ENCODE assay signal across 9 mouse cellular contexts in the genomic region with DNA sequence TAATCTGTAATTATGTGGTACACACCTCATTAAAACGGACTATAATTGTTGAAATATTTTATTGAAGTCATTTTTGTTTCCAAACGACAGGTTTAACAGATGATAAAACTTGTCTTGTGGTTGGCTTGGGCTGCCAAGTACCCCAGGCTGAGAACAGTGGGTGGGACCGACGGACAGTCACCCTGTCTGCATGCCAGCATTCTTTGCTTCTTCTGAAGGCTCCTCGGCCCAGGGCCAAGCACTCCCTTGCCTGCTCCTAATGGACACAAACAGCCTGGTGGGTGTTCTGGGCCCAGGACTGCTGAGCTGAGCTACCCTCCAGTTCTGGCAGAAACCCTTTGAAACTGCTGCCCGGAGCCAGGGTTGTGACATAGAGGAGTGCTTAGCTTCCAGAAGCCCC.
DNase-seq lines count a peak whose midpoint lies in the region; ATAC-seq lines count a peak whose summit lies in the region.
"Had no signal": no experiment of that assay in that cellular context is flagged by ENCODE, and none has a peak within 500 bp of the region (broad histone marks: within the 10 kb centered on the region; RNA-seq: fewer than 3 reads in every experiment).

No protein-coding gene starts in this region.

- no peaks in the 10 kb centered on the region for H3K9me3 ChIP-seq in forebrain, embryonic 15.5 days
- H3K9me3 ChIP-seq: liver, embryonic 15.5 days had no signal

- ATAC-seq in megakaryocyte, adult 5-6 weeks (ENCODE audit: poor library complexity, severe bottlenecking), result no peak
- no peak for ATAC-seq in forebrain, embryonic 15.5 days (replicated peaks)

- no peaks in the 10 kb centered on the region for H3K27me3 ChIP-seq in forebrain, embryonic 15.5 days
- H3K27me3 ChIP-seq: liver, embryonic 15.5 days had no signal

- H3K36me3 ChIP-seq in forebrain, embryonic 15.5 days, result no peaks in the 10 kb centered on the region
- H3K36me3 ChIP-seq: liver, embryonic 15.5 days had no signal

- H3K9ac ChIP-seq in forebrain, embryonic 15.5 days (replicated peaks), result no peak overlapping the region
- H3K9ac ChIP-seq: liver, embryonic 15.5 days had no signal

- H3K4me2 ChIP-seq in forebrain, embryonic 15.5 days (replicated peaks), result no peak overlapping the region
- H3K4me2 ChIP-seq: liver, embryonic 15.5 days had no signal

- no peak overlapping the region for H3K27ac ChIP-seq in forebrain, embryonic 15.5 days (replicated peaks)
- H3K27ac ChIP-seq: liver, embryonic 15.5 days had no signal

- 54% methylated on average over 6 of the region's 6 CpGs for WGBS in forebrain, embryonic 15.5 days

- peak; percentile 5 to 15 for DNase-seq in cerebellum, postnatal 36 days
- DNase-seq in cerebellum, adult 18-20 months, result no peak
- DNase-seq in kidney, postnatal 4 days, result peak; percentile 19 to 32
- DNase-seq in kidney, adult 11 months, result no peak
- peak; percentile 44 for DNase-seq in adrenal gland, postnatal 14 days
- DNase-seq in lung, postnatal 14 days, result peak; percentile 70

- peaks cover 5% of the 10 kb centered on the region; the same call in 1 of the 2 replicates for H3K4me1 ChIP-seq in forebrain, embryonic 15.5 days
- H3K4me1 ChIP-seq: liver, embryonic 15.5 days had no signal

- no peak overlapping the region for H3K4me3 ChIP-seq in forebrain, embryonic 15.5 days
- H3K4me3 ChIP-seq: liver, embryonic 15.5 days had no signal

Comparison
In these comparisons a context has a peak if more than half of its experiments do, and no peak if none do; other contexts are left out.
1. DNase-seq: peak in cerebellum, postnatal 36 days (2 of 2), kidney, postnatal 4 days (2 of 2), adrenal gland, postnatal 14 days (single experiment) and lung, postnatal 14 days (single experiment); none in cerebellum, adult 18-20 months (0 of 2) and kidney, adult 11 months (single experiment).